Mouse (Mus musculus): Measurements from ENCODE around the gene Ssr2.

DNA sequence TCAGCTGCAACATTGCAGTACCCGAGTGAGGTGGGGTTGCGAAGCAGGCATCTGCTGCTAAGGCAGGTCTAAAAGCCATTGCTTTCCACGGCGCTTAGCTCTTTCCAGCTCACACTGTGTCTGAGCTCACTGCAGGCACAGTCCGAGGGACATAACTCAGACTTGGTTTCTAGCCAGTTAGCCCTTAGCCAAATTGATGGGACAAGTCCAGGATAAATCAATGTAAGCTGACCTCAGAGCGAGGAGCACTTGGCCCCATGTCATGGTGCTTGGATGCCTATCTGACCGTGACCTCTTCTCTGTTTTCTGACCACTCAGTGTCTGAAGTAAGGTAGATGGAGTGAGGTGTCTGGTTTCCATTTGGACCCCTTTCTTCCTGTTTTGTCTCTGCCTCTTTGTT, 11.7 kb upstream of the Ssr2 start:
- TF ChIP-seq CTCF (IDR thresholded peaks at IDR 0.05; ENCODE audit: borderline replicate concordance, control insufficient read depth, extremely low read depth, insufficient read depth, low read length, poor library complexity) (no peak), POLR2A (IDR thresholded peaks at IDR 0.05; ENCODE audit: control insufficient read depth, extremely low read depth, insufficient read depth, low read length, poor library complexity) (no peak)

Measured in thymus, adult 2 months (tissue).